Mouse (Mus musculus) hindbrain, embryonic 16.5 days (tissue): ENCODE data around the gene AC124108.1. TPM values are rescaled to one million over a fixed set of nuclear protein-coding genes. Genes with fewer than 3 reads are reported as not detected.

Source experiments
- ATAC-seq: fragments of 200-750 bp; cut with Nextera tagmentation; 2 replicates; pipeline ENCODE4 v1.8.0; 2017; ENCODE audit warnings: moderate TSS enrichment, moderate library complexity
- H3K27ac ChIP-seq: fragments of 300-500 bp; sonication (generic); 2 replicates; pipeline ENCODE4 v1.5.1; 2014; ENCODE audit warnings: low read depth, mild to moderate bottlenecking, control low read depth, low read length, moderate library complexity
- H3K27me3 ChIP-seq: fragments of 300-500 bp; sonication (generic); replicated peaks from 2 replicates; pipeline ENCODE4 v1.6.1; 2014; ENCODE audit warnings: low read length; ENCODE audit not compliant: control insufficient read depth, insufficient read depth
- H3K36me3 ChIP-seq: fragments of 300-500 bp; sonication (generic); 2 replicates; pipeline ENCODE4 v1.6.1; 2014; ENCODE audit warnings: mild to moderate bottlenecking, low read length, moderate library complexity, mixed read lengths; ENCODE audit not compliant: control insufficient read depth, insufficient read depth
- H3K4me1 ChIP-seq: fragments of 300-500 bp; sonication (generic); 2 replicates; pipeline ENCODE4 v1.6.1; 2014; ENCODE audit warnings: low read depth, low read length; ENCODE audit not compliant: control insufficient read depth, insufficient read depth
- H3K4me2 ChIP-seq: fragments of 300-500 bp; sonication (generic); 2 replicates; pipeline ENCODE4 v1.6.1; 2014; ENCODE audit warnings: mild to moderate bottlenecking, low read length, control low read depth, moderate library complexity
- H3K4me3 ChIP-seq: fragments of 300-500 bp; sonication (generic); 2 replicates; pipeline ENCODE4 v1.5.1; 2014; ENCODE audit warnings: mild to moderate bottlenecking, low read length, control low read depth, moderate library complexity
- H3K9ac ChIP-seq: fragments of 300-500 bp; sonication (generic); 2 replicates; pipeline ENCODE4 v1.6.1; 2014; ENCODE audit warnings: low read depth, mild to moderate bottlenecking, control low read depth, low read length, moderate library complexity
- H3K9me3 ChIP-seq: fragments of 300-500 bp; sonication (generic); 2 replicates; pipeline ENCODE4 v1.6.1; 2014; ENCODE audit warnings: mild to moderate bottlenecking, low read length, moderate library complexity; ENCODE audit not compliant: control insufficient read depth
- WGBS: fragments of 180-500 bp; shearing (Covaris S2); extraction: QIAGEN DNeasy Blood & Tissue Kit; methylation state at CpG from one replicate; pipeline ENCODE4 v1.1.7; 2014; 5-methylcytosine and 5-hydroxymethylcytosine counted together
- polyA plus RNA-seq: library from polyadenylated mRNA; unstranded; fragments of >200 nt; fragmentation: Nextera tagmentation; extraction: Ambion mirVana; gene quantifications from 2 replicates; pipeline ENCODE4 v1.2.1, GENCODE M21; 2015

AC124108.1 gene
- polyA plus RNA-seq, 1 experiment from 2014 or later: 1.8 TPM

- H3K9me3 ChIP-seq: no peaks in the 10 kb centered on the region
- no peak overlapping the region for H3K4me2 ChIP-seq
- 49% methylated on average over 9 of the region's 9 CpGs for WGBS
- H3K36me3 ChIP-seq: no peaks in the 10 kb centered on the region
- peaks cover 22% of the 10 kb centered on the region for H3K4me1 ChIP-seq
- H3K9ac ChIP-seq: no peak overlapping the region
- no peak overlapping the region for H3K4me3 ChIP-seq
- ATAC-seq: no peak
- no peaks in the 10 kb centered on the region for H3K27me3 ChIP-seq
- no peak overlapping the region for H3K27ac ChIP-seq
Observed at GRCm38 (mm10) chr1:132188442-132189066, 2.7 kb upstream of the AC124108.1 start.

GRCm38 (mm10) chr1:132189231-132189630, 2.0 kb upstream of the AC124108.1 start:
- Histone ChIP-seq H3K4me2 (peak overlapping the region; percentile 78), H3K36me3 (no peaks in the 10 kb centered on the region), H3K4me3 (no peak overlapping the region; the same call in 1 of the 2 replicates), H3K27me3 (no peaks in the 10 kb centered on the region), H3K9me3 (no peaks in the 10 kb centered on the region), H3K4me1 (peaks cover 25% of the 10 kb centered on the region), H3K27ac (peak overlapping the region; percentile 99; the same call in 1 of the 2 replicates), H3K9ac (no peak overlapping the region; the same call in 1 of the 2 replicates)
- ATAC-seq: no peak
- WGBS: 43% methylated on average over 4 of the region's 4 CpGs

DNA sequence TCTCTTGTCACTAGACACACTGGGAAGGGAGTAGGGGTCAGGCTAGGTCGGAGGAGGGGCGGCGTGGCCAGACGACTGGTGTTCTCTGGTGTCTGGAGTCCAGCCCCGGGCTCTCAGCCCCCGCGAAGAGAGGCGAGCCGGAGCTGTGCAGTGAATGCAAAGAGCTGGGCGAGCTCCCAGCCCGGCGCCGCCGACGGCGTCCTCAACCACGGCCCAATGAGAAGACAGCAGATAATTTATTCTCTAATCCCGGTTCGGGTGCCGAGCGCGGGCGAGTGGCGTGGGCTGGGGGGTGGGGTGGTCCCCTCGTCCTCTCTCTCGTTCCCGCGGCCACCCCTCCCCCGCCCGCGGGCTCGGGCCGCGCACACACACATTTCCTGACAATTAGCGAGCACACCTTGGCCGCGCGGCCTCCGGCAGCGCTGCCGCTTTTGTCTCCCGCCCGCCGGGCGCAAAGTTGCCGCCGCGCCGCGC, 1.2 kb upstream of the AC124108.1 start:
- H3K9me3 ChIP-seq: no peaks in the 10 kb centered on the region
- H3K4me3 ChIP-seq: peak overlapping the region; percentile 85
- WGBS: under 1% methylated on average over 47 of the region's 50 CpGs
- H3K27me3 ChIP-seq: no peaks in the 10 kb centered on the region
- peak; percentile 81 for ATAC-seq
- H3K4me1 ChIP-seq: peaks cover 33% of the 10 kb centered on the region
- peak overlapping the region; percentile 78 for H3K4me2 ChIP-seq
- no peaks in the 10 kb centered on the region for H3K36me3 ChIP-seq
- H3K9ac ChIP-seq: peak overlapping the region; percentile 93
- peak overlapping the region; percentile 99 for H3K27ac ChIP-seq

GRCm38 (mm10) chr1:132190621-132191092, 600 bp upstream of the AC124108.1 start:
- H3K36me3 ChIP-seq: no peaks in the 10 kb centered on the region
- under 1% methylated on average over 44 of the region's 62 CpGs for WGBS
- H3K9me3 ChIP-seq: no peaks in the 10 kb centered on the region
- ATAC-seq: peak; percentile 22
- H3K9ac ChIP-seq: peak overlapping the region; percentile 93
- H3K27me3 ChIP-seq: no peaks in the 10 kb centered on the region
- peak overlapping the region; percentile 78 for H3K4me2 ChIP-seq
- H3K4me1 ChIP-seq: peaks cover 38% of the 10 kb centered on the region
- H3K27ac ChIP-seq: peak overlapping the region; percentile 99
- H3K4me3 ChIP-seq: peak overlapping the region; percentile 85

- Histone ChIP-seq H3K4me3 (peak overlapping the region; percentile 85), H3K9me3 (no peaks in the 10 kb centered on the region), H3K27ac (peak overlapping the region; percentile 99), H3K9ac (peak overlapping the region; percentile 93), H3K27me3 (no peaks in the 10 kb centered on the region), H3K4me2 (peak overlapping the region; percentile 78), H3K36me3 (no peaks in the 10 kb centered on the region), H3K4me1 (peaks cover 52% of the 10 kb centered on the region)
- WGBS: 1% methylated on average over 16 of the region's 16 CpGs
- peak; percentile 25 for ATAC-seq
Observed at GRCm38 (mm10) chr1:132191786-132192680, 776 bp downstream of the AC124108.1 start.

DNA sequence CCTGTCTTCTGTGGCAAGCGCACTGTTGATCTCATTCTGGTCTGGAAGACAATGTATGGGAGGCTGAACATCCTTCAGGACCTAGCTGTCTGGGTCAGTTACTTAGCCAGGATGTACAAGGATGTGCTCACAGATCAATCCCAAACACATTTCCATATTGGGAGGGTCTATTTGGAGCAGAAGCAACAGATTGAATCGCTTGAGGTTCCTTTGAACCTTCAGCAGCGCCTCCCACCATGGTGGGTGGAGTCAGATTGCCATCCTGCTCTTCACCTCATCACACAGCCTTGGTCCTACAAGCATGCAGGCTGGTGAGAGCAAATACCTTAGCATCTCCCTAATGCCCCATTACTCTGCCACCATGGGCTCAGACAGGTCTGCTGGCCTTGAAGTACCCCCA, 2.5 kb downstream of the AC124108.1 start:
- Histone ChIP-seq H3K4me1 (peaks cover 62% of the 10 kb centered on the region), H3K36me3 (no peaks in the 10 kb centered on the region), H3K9me3 (no peaks in the 10 kb centered on the region), H3K4me3 (peak overlapping the region; percentile 85; the same call in 1 of the 2 replicates), H3K4me2 (peak overlapping the region; percentile 78), H3K27me3 (no peaks in the 10 kb centered on the region), H3K27ac (no peak overlapping the region), H3K9ac (no peak overlapping the region)
- 60% methylated on average over 3 of the region's 3 CpGs for WGBS
- ATAC-seq: no peak

DNA sequence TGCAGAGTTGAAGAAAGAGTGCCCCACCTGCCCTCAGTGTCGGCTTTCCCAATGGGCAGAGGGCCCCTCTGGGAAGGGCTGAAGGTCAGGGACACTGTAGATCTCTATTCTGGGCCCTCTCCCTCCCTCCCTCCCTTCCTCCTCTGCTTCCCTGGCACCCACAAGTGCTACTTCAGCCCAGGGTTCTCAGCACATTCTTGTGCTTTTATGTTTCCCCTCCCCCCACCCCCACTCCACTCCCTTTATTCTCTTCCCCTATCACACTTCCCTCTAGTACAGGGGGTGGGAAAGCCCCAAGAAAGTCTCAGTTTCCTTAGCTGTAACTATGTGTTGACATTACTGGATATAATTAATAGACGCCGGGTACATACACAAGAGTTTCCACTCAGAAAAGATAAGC, 3.4 kb downstream of the AC124108.1 start:
- ATAC-seq: no peak
- H3K27me3 ChIP-seq: no peaks in the 10 kb centered on the region
- H3K27ac ChIP-seq: no peak overlapping the region
- H3K4me3 ChIP-seq: no peak overlapping the region
- no peaks in the 10 kb centered on the region for H3K36me3 ChIP-seq
- WGBS: 62% methylated on average over 3 of the region's 3 CpGs
- no peak overlapping the region for H3K9ac ChIP-seq
- peak overlapping the region; percentile 23 for H3K4me2 ChIP-seq
- peaks cover 62% of the 10 kb centered on the region for H3K4me1 ChIP-seq
- H3K9me3 ChIP-seq: no peaks in the 10 kb centered on the region

GRCm38 (mm10) chr1:132195100-132195499, 3.8 kb downstream of the AC124108.1 start:
- ATAC-seq: no peak
- Histone ChIP-seq H3K9ac (no peak overlapping the region), H3K9me3 (no peaks in the 10 kb centered on the region), H3K36me3 (no peaks in the 10 kb centered on the region), H3K27me3 (no peaks in the 10 kb centered on the region), H3K4me1 (peaks cover 62% of the 10 kb centered on the region), H3K4me3 (no peak overlapping the region), H3K27ac (no peak overlapping the region), H3K4me2 (peak overlapping the region; percentile 16; the same call in 1 of the 2 replicates)
- WGBS: 44% methylated on average over 9 of the region's 9 CpGs

GRCm38 (mm10) chr1:132195681-132196080, 4.4 kb downstream of the AC124108.1 start:
- Histone ChIP-seq H3K27ac (0 out of 2 replicates have a peak overlapping the region, but pooled peaks have one; percentile 12), H3K4me1 (peaks cover 68% of the 10 kb centered on the region), H3K9me3 (no peaks in the 10 kb centered on the region), H3K4me3 (no peak overlapping the region), H3K27me3 (no peaks in the 10 kb centered on the region), H3K4me2 (peak overlapping the region; percentile 31), H3K9ac (0 out of 2 replicates have a peak overlapping the region, but pooled peaks have one; percentile 1), H3K36me3 (no peaks in the 10 kb centered on the region)
- WGBS: 36% methylated on average over 5 of the region's 5 CpGs
- no peak for ATAC-seq
